Mouse (Mus musculus) embryonic facial prominence, embryonic 13.5 days (tissue): Measurements from ENCODE around the gene Brms1. TPM values are rescaled to one million over a fixed set of nuclear protein-coding genes. Genes with fewer than 3 reads are reported as not detected.
A peak's percentile ranks its signal among the peaks of the same experiment; 100 is the strongest.

Source experiments
- ATAC-seq: fragments of 200-750 bp; cut with Nextera tagmentation; 2 replicates; pipeline ENCODE4 v1.8.0; 2017; ENCODE audit warnings: low read depth; ENCODE audit not compliant: insufficient number of reproducible peaks, insufficient read depth, low FRiP score, low TSS enrichment
- H3K27ac ChIP-seq: fragments of 300-500 bp; sonication (generic); 2 replicates; pipeline ENCODE4 v1.5.1; 2015; ENCODE audit warnings: moderate library complexity, mild to moderate bottlenecking, inconsistent platforms
- H3K27me3 ChIP-seq: fragments of 300-500 bp; sonication (generic); 2 replicates; pipeline ENCODE4 v1.6.1; 2015; ENCODE audit warnings: mild to moderate bottlenecking, inconsistent platforms
- H3K36me3 ChIP-seq: fragments of 300-500 bp; sonication (generic); 2 replicates; pipeline ENCODE4 v1.6.1; 2015; ENCODE audit warnings: mild to moderate bottlenecking, inconsistent platforms
- H3K4me1 ChIP-seq: fragments of 300-500 bp; sonication (generic); 2 replicates; pipeline ENCODE4 v1.6.1; 2015; ENCODE audit warnings: inconsistent platforms
- H3K4me2 ChIP-seq: fragments of 300-500 bp; sonication (generic); 2 replicates; pipeline ENCODE4 v1.6.1; 2015; ENCODE audit warnings: moderate library complexity, mild to moderate bottlenecking, inconsistent platforms
- H3K4me3 ChIP-seq: fragments of 300-500 bp; sonication (generic); 2 replicates; pipeline ENCODE4 v1.5.1; 2015; ENCODE audit warnings: mild to moderate bottlenecking, inconsistent platforms
- H3K9ac ChIP-seq: fragments of 300-500 bp; sonication (generic); 2 replicates; pipeline ENCODE4 v1.6.1; 2015; ENCODE audit warnings: mild to moderate bottlenecking, inconsistent platforms
- H3K9me3 ChIP-seq: fragments of 300-500 bp; sonication (generic); 2 replicates; pipeline ENCODE4 v1.6.1; 2016; ENCODE audit warnings: inconsistent platforms
- WGBS: fragments of 180-500 bp; shearing (Covaris S2); methylation state at CpG from one replicate; pipeline ENCODE4 v1.1.7; 2015; ENCODE audit warnings: mixed read lengths; 5-methylcytosine and 5-hydroxymethylcytosine counted together
- polyA plus RNA-seq: library from polyadenylated mRNA; unstranded; fragments of >200 nt; fragmentation: Nextera tagmentation; extraction: Ambion mirVana; gene quantifications from 2 replicates; pipeline ENCODE4 v1.2.1, GENCODE M21; 2015

The Brms1 gene
- polyA plus RNA-seq, 1 experiment from 2014 or later, result 42.9 TPM

DNA sequence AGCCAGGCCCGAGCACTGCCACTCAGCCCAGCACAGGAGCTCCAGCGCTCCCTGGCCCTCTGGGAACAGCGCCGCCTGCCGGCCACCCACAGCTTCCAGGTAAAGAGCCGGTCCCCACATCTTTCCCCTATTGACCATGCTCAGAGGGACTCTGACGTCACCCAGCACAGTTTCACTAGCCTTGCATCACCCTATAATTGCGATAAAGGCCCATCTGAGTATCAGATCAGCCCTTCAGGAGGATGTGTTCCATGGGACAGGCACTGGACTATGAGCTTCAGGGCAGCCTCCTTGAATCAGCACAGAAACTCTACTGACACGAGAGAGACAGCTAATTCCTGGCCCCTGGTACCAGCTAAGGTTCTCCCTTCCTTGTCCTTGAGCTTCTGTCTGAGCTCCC, 12.8 kb downstream of the Brms1 start:
- H3K9ac ChIP-seq, result no peak overlapping the region
- no peaks in the 10 kb centered on the region for H3K9me3 ChIP-seq
- H3K4me2 ChIP-seq, result no peak overlapping the region
- H3K27me3 ChIP-seq, result peaks cover 48% of the 10 kb centered on the region
- H3K27ac ChIP-seq, result no peak overlapping the region
- H3K4me1 ChIP-seq, result peaks cover 45% of the 10 kb centered on the region
- no peak overlapping the region for H3K4me3 ChIP-seq
- H3K36me3 ChIP-seq, result peaks cover 8% of the 10 kb centered on the region
- ATAC-seq, result no peak
- WGBS, result 20% methylated on average over 9 of the region's 9 CpGs

DNA sequence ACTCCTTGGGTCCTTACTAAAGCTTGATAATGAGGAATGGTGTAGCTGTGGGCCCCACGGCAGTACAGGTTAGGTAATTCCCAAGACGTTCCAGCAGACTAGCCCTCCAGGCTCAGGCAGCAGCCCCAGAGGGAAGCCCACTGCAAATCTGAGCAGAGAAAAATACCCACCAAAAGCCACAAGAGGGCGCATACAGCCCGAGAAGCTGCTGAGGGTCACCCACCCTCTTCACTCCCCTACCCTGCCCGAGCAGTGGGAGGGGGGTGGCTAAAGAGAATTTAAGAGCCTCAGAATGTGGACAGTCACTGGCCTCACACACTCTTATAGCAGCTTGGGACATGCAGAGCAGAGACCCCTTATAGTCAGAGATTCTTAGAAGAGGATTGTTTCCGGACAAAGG, 15.1 kb downstream of the Brms1 start:
- WGBS, result 10% methylated on average over 6 of the region's 6 CpGs
- no peaks in the 10 kb centered on the region for H3K36me3 ChIP-seq
- H3K27ac ChIP-seq, result no peak overlapping the region
- ATAC-seq, result no peak
- no peak overlapping the region for H3K4me3 ChIP-seq
- peak overlapping the region; percentile 51; the same call in 1 of the 2 replicates for H3K9ac ChIP-seq
- peaks cover 33% of the 10 kb centered on the region for H3K27me3 ChIP-seq
- no peaks in the 10 kb centered on the region for H3K9me3 ChIP-seq
- H3K4me2 ChIP-seq, result peak overlapping the region; percentile 17
- peaks cover 52% of the 10 kb centered on the region for H3K4me1 ChIP-seq

GRCm38 (mm10) chr19:5057876-5058775, 17.0 kb downstream of the Brms1 start:
- no peaks in the 10 kb centered on the region for H3K9me3 ChIP-seq

GRCm38 (mm10) chr19:5058801-5059771, 17.9 kb downstream of the Brms1 start:
- H3K9ac ChIP-seq, result peak overlapping the region; percentile 57
- peak overlapping the region; percentile 87 for H3K27ac ChIP-seq
- ATAC-seq, result no peak
- WGBS, result 11% methylated on average over 10 of the region's 10 CpGs
- H3K4me2 ChIP-seq, result peak overlapping the region; percentile 16
- no peaks in the 10 kb centered on the region for H3K36me3 ChIP-seq
- no peaks in the 10 kb centered on the region for H3K9me3 ChIP-seq
- H3K27me3 ChIP-seq, result peaks cover 5% of the 10 kb centered on the region
- no peak overlapping the region for H3K4me3 ChIP-seq
- peaks cover 47% of the 10 kb centered on the region for H3K4me1 ChIP-seq

More at GRCm38 (mm10) chr19:5057876-5058775, 17.0 kb downstream of the Brms1 start:
- H3K4me3 ChIP-seq, result no peak overlapping the region
- peak overlapping the region; percentile 87 for H3K27ac ChIP-seq
- ATAC-seq, result no peak
- peak overlapping the region; percentile 16; the same call in 1 of the 2 replicates for H3K4me2 ChIP-seq
- 30% methylated on average over 16 of the region's 16 CpGs for WGBS
- peak overlapping the region; percentile 57 for H3K9ac ChIP-seq
- peaks cover 47% of the 10 kb centered on the region for H3K4me1 ChIP-seq
- peaks cover 14% of the 10 kb centered on the region for H3K27me3 ChIP-seq
- no peaks in the 10 kb centered on the region for H3K36me3 ChIP-seq

DNA sequence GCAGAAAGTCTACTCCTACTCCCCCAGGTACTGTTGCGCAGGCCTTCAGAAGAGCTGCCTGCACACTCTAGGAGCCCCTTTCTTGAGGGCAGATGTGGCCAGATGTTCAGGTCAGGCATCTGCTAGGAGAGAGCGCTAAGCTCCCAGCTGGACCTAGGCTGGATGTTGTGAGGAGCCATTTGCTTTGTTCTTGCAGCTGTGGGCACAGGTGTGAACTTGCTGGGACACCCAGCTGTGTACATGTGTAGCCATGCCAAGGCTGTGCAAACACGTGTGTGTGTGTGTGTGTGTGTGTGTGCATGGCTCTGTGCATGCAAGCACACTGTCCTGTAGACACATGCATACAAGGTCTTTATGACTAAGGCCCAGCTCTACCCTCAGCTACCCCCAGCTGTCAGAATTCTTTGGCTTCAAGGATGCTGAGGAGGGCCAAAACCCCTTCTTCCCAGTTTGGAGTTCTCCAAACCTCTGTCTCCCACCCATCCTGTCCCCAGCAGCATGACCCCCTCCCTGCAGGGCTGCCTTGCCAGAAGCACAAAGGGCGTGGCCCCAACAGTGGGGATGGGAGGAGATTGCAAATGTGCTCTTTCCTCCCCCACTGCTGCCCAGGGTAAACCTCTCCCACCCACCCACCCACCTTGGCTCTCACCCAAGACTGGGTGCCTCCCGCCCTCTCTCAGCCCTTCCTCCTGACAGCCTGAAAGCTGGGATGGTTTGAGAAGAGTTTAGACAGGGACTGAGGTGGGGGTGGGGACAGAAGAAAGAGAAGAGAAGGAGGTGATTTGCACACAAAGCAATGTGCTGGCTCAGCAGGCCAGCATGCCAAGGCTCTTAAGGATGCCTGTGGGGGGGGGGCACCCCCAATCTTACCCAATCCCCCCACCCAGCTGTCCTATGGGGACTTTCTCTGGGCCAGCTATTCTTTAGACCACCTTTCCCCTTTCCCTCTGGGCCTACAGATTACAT, 19.5 kb downstream of the Brms1 start:
- WGBS, result 30% methylated on average over 5 of the region's 5 CpGs
- Histone ChIP-seq H3K9ac (peak overlapping the region; percentile 54), H3K4me2 (peak overlapping the region; percentile 22), H3K4me1 (peaks cover 56% of the 10 kb centered on the region), H3K9me3 (no peaks in the 10 kb centered on the region), H3K4me3 (no peak overlapping the region), H3K36me3 (no peaks in the 10 kb centered on the region), H3K27ac (peak overlapping the region; percentile 87), H3K27me3 (no peaks in the 10 kb centered on the region)
- ATAC-seq, result peak; percentile 13; the same call in 1 of the 2 replicates

DNA sequence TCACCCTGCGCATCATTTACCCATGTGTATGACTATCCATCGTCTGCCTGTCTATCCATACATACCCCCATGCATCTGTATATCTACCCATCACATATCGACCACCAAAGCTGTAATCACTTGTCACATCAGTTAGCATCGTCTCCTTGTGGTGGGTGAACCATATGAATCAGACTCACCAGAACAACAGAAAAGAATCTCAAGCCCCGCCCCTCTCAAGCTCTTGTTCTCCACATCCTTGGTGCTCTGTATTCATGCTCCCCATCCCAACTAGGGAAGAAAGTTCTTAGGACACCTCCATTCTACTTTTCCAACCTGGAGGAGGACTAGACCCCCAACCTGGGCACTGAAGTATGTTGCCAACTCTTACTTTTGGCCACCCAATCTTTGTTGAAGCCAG, 20.9 kb downstream of the Brms1 start:
- no peak overlapping the region for H3K4me3 ChIP-seq
- H3K27ac ChIP-seq, result no peak overlapping the region
- no peaks in the 10 kb centered on the region for H3K27me3 ChIP-seq
- H3K4me1 ChIP-seq, result peaks cover 53% of the 10 kb centered on the region
- no peak overlapping the region for H3K4me2 ChIP-seq
- H3K9ac ChIP-seq, result no peak overlapping the region
- H3K9me3 ChIP-seq, result no peaks in the 10 kb centered on the region
- 85% methylated on average over 5 of the region's 5 CpGs for WGBS
- ATAC-seq, result no peak
- H3K36me3 ChIP-seq, result no peaks in the 10 kb centered on the region

DNA sequence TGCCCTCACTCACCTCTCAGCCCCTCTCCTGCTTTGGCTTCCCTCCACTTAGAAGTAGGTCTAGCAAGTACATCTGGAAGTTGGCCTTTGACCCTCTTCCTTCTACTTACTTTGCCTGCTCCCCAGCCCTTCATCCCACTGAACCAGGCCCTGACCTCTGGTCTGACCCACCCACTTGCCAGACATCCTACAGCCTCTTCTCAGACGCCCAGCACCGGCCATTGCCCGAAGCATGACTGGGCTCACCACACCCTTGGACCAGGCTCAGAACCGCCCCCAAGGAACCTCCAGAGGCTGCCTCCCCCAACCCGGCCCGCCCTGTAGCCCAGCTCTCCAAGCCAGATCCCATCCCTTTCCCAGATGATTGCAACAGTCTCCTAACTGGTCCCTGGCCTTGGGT, 21.3 kb downstream of the Brms1 start:
- H3K4me2 ChIP-seq, result no peak overlapping the region
- H3K36me3 ChIP-seq, result no peaks in the 10 kb centered on the region
- no peak overlapping the region for H3K9ac ChIP-seq
- H3K27ac ChIP-seq, result no peak overlapping the region
- peaks cover 57% of the 10 kb centered on the region for H3K4me1 ChIP-seq
- no peaks in the 10 kb centered on the region for H3K9me3 ChIP-seq
- no peak for ATAC-seq
- H3K4me3 ChIP-seq, result no peak overlapping the region
- WGBS, result 43% methylated on average over 6 of the region's 6 CpGs
- no peaks in the 10 kb centered on the region for H3K27me3 ChIP-seq

DNA sequence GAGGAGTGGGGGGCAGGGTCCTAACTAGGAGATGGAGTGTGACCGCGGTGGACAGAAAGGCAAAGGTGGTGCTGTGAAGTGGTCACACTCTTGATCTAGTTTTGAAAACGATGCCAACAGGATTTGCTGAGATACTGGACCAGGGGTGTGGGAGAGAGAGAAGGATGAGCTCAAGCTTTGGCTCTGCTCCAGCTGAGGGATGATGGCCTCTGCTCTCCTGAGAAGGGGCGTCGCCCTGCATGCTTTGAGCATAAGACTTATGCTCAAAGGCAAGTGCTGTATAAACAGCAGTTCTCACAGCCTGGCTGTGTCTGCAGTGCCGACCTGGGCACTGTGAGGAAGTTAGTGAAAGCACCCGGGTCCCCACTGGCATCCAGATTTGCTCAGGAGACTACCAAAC, 23.9 kb downstream of the Brms1 start:
- Histone ChIP-seq H3K4me2 (no peak overlapping the region), H3K27me3 (peaks cover 9% of the 10 kb centered on the region; the same call in 1 of the 2 replicates), H3K9ac (no peak overlapping the region), H3K4me3 (no peak overlapping the region), H3K4me1 (peaks cover 59% of the 10 kb centered on the region), H3K9me3 (no peaks in the 10 kb centered on the region), H3K27ac (no peak overlapping the region), H3K36me3 (no peaks in the 10 kb centered on the region)
- 61% methylated on average over 7 of the region's 7 CpGs for WGBS
- ATAC-seq, result no peak

GRCm38 (mm10) chr19:5067040-5067799, 26.1 kb downstream of the Brms1 start:
- peak overlapping the region; percentile 93 for H3K9ac ChIP-seq
- peaks cover 59% of the 10 kb centered on the region for H3K4me1 ChIP-seq
- ATAC-seq, result no peak
- H3K27ac ChIP-seq, result peak overlapping the region; percentile 99
- H3K36me3 ChIP-seq, result no peaks in the 10 kb centered on the region
- H3K4me3 ChIP-seq, result peak overlapping the region; percentile 78
- peaks cover 9% of the 10 kb centered on the region; the same call in 1 of the 2 replicates for H3K27me3 ChIP-seq
- no peaks in the 10 kb centered on the region for H3K9me3 ChIP-seq
- WGBS, result 6% methylated on average over 15 of the region's 15 CpGs
- peak overlapping the region; percentile 74 for H3K4me2 ChIP-seq
